Mouse (Mus musculus) thymus, adult 18-20 months (tissue): ENCODE results near the gene Vps37b.

Experiments used
- DNase-seq, 2 experiments: peaks; one replicate each; pipeline ENCODE4 v3.0.0; 2022; ENCODE audit warnings: mixed read lengths in 2 of 2

Gene Vps37b

GRCm38 (mm10) chr5:124045453-124046010 lies 13.5 kb upstream of the Vps37b start:
- DNase-seq = no peak

GRCm38 (mm10) chr5:124043999-124044398 lies 11.9 kb upstream of the Vps37b start:
- no peak for DNase-seq

- DNase-seq = no peak
These were observed 11.3 kb upstream of the Vps37b start for GRCm38 (mm10) chr5:124043212-124043978.

- no peak for DNase-seq
These were observed 9.0 kb upstream of the Vps37b start for GRCm38 (mm10) chr5:124041097-124041496.

- no peak for DNase-seq
These were observed 7.5 kb upstream of the Vps37b start for GRCm38 (mm10) chr5:124039602-124040001.

GRCm38 (mm10) chr5:124036836-124037235 lies 4.8 kb upstream of the Vps37b start:
- DNase-seq = peak; percentile 59 to 79

- no peak for DNase-seq
These were observed 4.3 kb upstream of the Vps37b start for GRCm38 (mm10) chr5:124036341-124036740.

- no peak for DNase-seq
These were observed 3.7 kb upstream of the Vps37b start for GRCm38 (mm10) chr5:124035806-124036205.

- no peak for DNase-seq
These were observed 3.3 kb upstream of the Vps37b start for GRCm38 (mm10) chr5:124035406-124035805.

- peak; percentile 48 to 77 for DNase-seq
These were observed 2.4 kb upstream of the Vps37b start for GRCm38 (mm10) chr5:124034471-124034870.

- DNase-seq = no peak
These were observed 758 bp downstream of the Vps37b start for GRCm38 (mm10) chr5:124031068-124031955.

- no peak for DNase-seq
These were observed 1.5 kb downstream of the Vps37b start for GRCm38 (mm10) chr5:124030386-124031067.

GRCm38 (mm10) chr5:124029220-124030035 lies 2.6 kb downstream of the Vps37b start:
- DNase-seq = no peak

- DNase-seq = no peak
These were observed 3.4 kb downstream of the Vps37b start for GRCm38 (mm10) chr5:124028680-124029079.

- no peak for DNase-seq
These were observed 4.2 kb downstream of the Vps37b start for GRCm38 (mm10) chr5:124027702-124028470.

GRCm38 (mm10) chr5:124026568-124026967 lies 5.5 kb downstream of the Vps37b start:
- no peak for DNase-seq

GRCm38 (mm10) chr5:124025587-124026441 lies 6.3 kb downstream of the Vps37b start:
- DNase-seq = no peak

GRCm38 (mm10) chr5:124025146-124025545 lies 6.9 kb downstream of the Vps37b start:
- no peak for DNase-seq

- DNase-seq = no peak
These were observed 7.4 kb downstream of the Vps37b start for GRCm38 (mm10) chr5:124024677-124025076.

- no peak for DNase-seq
These were observed 9.7 kb downstream of the Vps37b start for GRCm38 (mm10) chr5:124022365-124022764.
